Mouse (Mus musculus): ENCODE measurements around the gene Prpf4.

DNA sequence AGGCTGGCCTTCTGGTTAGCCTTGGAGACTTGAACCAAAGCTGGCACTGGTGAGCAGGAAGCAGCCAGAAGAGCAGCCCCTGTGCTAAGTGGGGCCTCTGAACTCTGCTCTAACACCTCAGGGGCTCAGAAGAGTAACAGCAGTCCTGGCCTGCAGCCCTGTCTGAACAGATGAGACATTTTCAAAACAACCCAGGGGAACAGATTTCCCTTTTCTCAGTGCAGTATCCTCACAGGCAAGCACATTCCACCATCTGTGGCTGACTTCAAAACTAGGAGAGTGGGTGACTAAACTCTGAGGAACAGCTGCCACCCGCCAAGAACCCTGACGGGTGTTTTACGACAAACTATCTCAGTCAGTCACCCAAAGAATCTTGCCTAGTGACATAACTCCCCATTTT, 50.5 kb downstream of the Prpf4 start:
- TF ChIP-seq MAFK (IDR thresholded peaks at IDR 0.05; ENCODE audit: insufficient read depth, low read depth, low read length) (no peak), CHD2 (IDR thresholded peaks at IDR 0.05; ENCODE audit: low read depth, low read length) (no peak), ZC3H11A (IDR thresholded peaks at IDR 0.05; ENCODE audit: borderline replicate concordance, low read depth, low read length) (no peak), HCFC1 (IDR thresholded peaks at IDR 0.05; ENCODE audit: borderline replicate concordance, insufficient read depth, low read length) (no peak)
